11 mouse cellular contexts compared by ENCODE assay signal in the genomic region with DNA sequence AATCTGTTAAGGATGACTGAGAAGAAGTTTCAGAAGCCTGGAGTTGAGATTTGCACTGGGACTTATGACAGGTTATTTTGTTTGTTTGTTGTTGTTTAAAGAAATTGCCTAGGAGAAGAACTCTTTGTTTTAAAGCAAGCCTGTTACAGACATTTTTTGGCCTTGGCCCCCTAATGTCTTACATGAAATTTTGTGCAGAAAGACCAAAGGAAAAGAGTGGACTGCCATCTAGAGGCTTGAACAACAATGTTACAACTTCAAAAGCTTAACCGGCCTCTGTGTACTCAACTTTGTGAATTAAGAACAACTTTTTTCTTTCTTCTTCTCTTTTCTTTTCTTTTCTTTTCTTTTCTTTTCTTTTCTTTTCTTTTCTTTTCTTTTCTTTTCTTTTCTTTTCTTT. TPM values are rescaled to one million over a fixed set of nuclear protein-coding genes. Genes with fewer than 3 reads are reported as not detected.
A peak's percentile ranks its signal among the peaks of the same experiment; 100 is the strongest.
DNase-seq lines count a peak whose midpoint lies in the region; ATAC-seq and TF ChIP-seq lines count a peak whose summit lies in the region.
"Had no signal": no experiment of that assay in that cellular context is flagged by ENCODE, and none has a peak within 500 bp of the region (broad histone marks: within the 10 kb centered on the region; RNA-seq: fewer than 3 reads in every experiment).

No protein-coding gene starts in this region.

- peaks cover 8% of the 10 kb centered on the region; the same call in 1 of the 2 replicates for H3K36me3 ChIP-seq in lung, postnatal 0 days (ENCODE audit: insufficient read depth, low read length)
- H3K36me3 ChIP-seq in intestine, embryonic 15.5 days, result peaks cover 6% of the 10 kb centered on the region; the same call in 1 of the 2 replicates

- no peak for DNase-seq in gastrocnemius, adult 2 months
- DNase-seq in gastrocnemius, postnatal 4 days (ENCODE audit: low spot score in 2 of 2), result no peak
- peak; percentile 86 for DNase-seq in lung, postnatal 0 days (ENCODE audit: low spot score)
- no peak for DNase-seq in lung, adult 2 months
- DNase-seq in adipocyte (ENCODE audit: low spot score), result peak; percentile 75
- DNase-seq in retina, adult 2 months (ENCODE audit: low read depth, low spot score), result peak; percentile 22
- no peak for DNase-seq in adrenal gland, adult 8-10 months
- DNase-seq: thymus, adult 2 months had no signal

- no peak overlapping the region for H3K27ac ChIP-seq in gastrocnemius, adult 2 months
- H3K27ac ChIP-seq in lung, postnatal 0 days (ENCODE audit: low read length), result no peak overlapping the region
- H3K27ac ChIP-seq in intestine, embryonic 15.5 days, result no peak overlapping the region

- intact Hi-C loops in gastrocnemius, adult 2 months (cut with DNase I), result loop anchor here (1.0 to 5.0 kb wide), 2 partner anchors 56 to 188 kb away; no protein-coding TSS in a partner anchor

- H3K4me1 ChIP-seq in lung, postnatal 0 days (ENCODE audit: insufficient read depth, low read depth, low read length), result no peaks in the 10 kb centered on the region
- H3K4me1 ChIP-seq in lung, adult 2 months (ENCODE audit: control insufficient read depth, insufficient read depth, low read length), result 0 out of 2 replicates have a peak, but pooled peaks cover 5% of the 10 kb centered on the region
- 0 out of 2 replicates have a peak, but pooled peaks cover 3% of the 10 kb centered on the region for H3K4me1 ChIP-seq in intestine, embryonic 15.5 days (replicated peaks)

- H3K9ac ChIP-seq in lung, postnatal 0 days (replicated peaks; ENCODE audit: low read depth), result no peak overlapping the region
- H3K9ac ChIP-seq in intestine, embryonic 15.5 days, result no peak overlapping the region

- H3K4me2 ChIP-seq in lung, postnatal 0 days (replicated peaks; ENCODE audit: low read depth, low read length), result no peak overlapping the region
- H3K4me2 ChIP-seq in intestine, embryonic 15.5 days (replicated peaks), result no peak overlapping the region

- TF ChIP-seq EP300 in lung, postnatal 0 days (IDR thresholded peaks at IDR 0.05), result 0 out of 2 replicates have a peak, but pooled peaks have one; percentile 23

- TF ChIP-seq POLR2A in lung, adult 2 months (IDR thresholded peaks at IDR 0.05; ENCODE audit: borderline replicate concordance, extremely low read depth, low read depth, low read length), result no peak

- ATAC-seq in lung, postnatal 0 days, result peak; percentile 40; the same call in 1 of the 2 replicates
- ATAC-seq in intestine, embryonic 15.5 days, result no peak
- ATAC-seq: forebrain, embryonic 16.5 days had no signal

- 16% methylated on average over 1 of the region's 1 CpGs for WGBS in lung, postnatal 0 days
- WGBS in lung, adult 2 months, result 18% methylated on average over 1 of the region's 1 CpGs
- 23% methylated on average over 1 of the region's 1 CpGs for WGBS in intestine, embryonic 15.5 days

- H3K4me3 ChIP-seq in gastrocnemius, adult 2 months, result no peak overlapping the region
- no peak overlapping the region for H3K4me3 ChIP-seq in lung, postnatal 0 days (ENCODE audit: low read depth, low read length)
- no peak overlapping the region for H3K4me3 ChIP-seq in lung, adult 2 months (replicated peaks; ENCODE audit: extremely low read depth, low read depth, low read length)
- H3K4me3 ChIP-seq in intestine, embryonic 15.5 days (replicated peaks), result no peak overlapping the region

- no peaks in the 10 kb centered on the region for H3K9me3 ChIP-seq in lung, postnatal 0 days (ENCODE audit: low read length)
- no peaks in the 10 kb centered on the region for H3K9me3 ChIP-seq in intestine, embryonic 15.5 days

- peak; percentile 73 for TF ChIP-seq CTCF in gastrocnemius, adult 2 months (IDR thresholded peaks at IDR 0.05)
- TF ChIP-seq CTCF in lung, postnatal 0 days (IDR thresholded peaks at IDR 0.05), result peak; percentile 73
- no peak for TF ChIP-seq CTCF in lung, adult 2 months (IDR thresholded peaks at IDR 0.05; ENCODE audit: insufficient read depth, low read length)

- no peaks in the 10 kb centered on the region for H3K27me3 ChIP-seq in lung, postnatal 0 days (replicated peaks; ENCODE audit: insufficient read depth, low read length)
- no peaks in the 10 kb centered on the region for H3K27me3 ChIP-seq in intestine, embryonic 15.5 days (replicated peaks)

RNA-seq across cellular contexts. Expression of gene Apoa1, which starts 36.7 kb away (rescaled TPM):
- not detected for total RNA-seq in gastrocnemius, adult 2 months (2021)
- total RNA-seq in gastrocnemius, postnatal 4 days (2021), result 10 to 100 TPM in 1 of 2 experiments, 1 to 10 TPM in 1; 4.0 to 31.8 TPM
- polyA plus RNA-seq in lung, postnatal 0 days (2015; fragmentation: Nextera tagmentation; extraction: Ambion mirVana), result 2.2 and 3.7 TPM in 2 replicates
- polyA plus RNA-seq in lung, adult 2 months (2012; rRNA removed), result 2.0 and 3.2 TPM in 2 replicates
- 1 to 10 TPM in 3 of 4 experiments, not detected in 1; 1.2 to 3.5 (median 1.5) TPM for total RNA-seq in adrenal gland, adult 8-10 months (2022)
- 1,502 and 1,827 TPM in 2 replicates for polyA plus RNA-seq in intestine, embryonic 15.5 days (2015; fragmentation: Nextera tagmentation; extraction: Ambion mirVana)

RNA-seq across cellular contexts. Expression of gene Apoc3, which starts 43.8 kb away (rescaled TPM):
- not detected for total RNA-seq in gastrocnemius, adult 2 months (2021)
- total RNA-seq in gastrocnemius, postnatal 4 days (2021), result not detected
- not detected in 2 replicates for polyA plus RNA-seq in lung, postnatal 0 days (2015; fragmentation: Nextera tagmentation; extraction: Ambion mirVana)
- polyA plus RNA-seq in lung, adult 2 months (2012; rRNA removed), result 1.8 and 2.6 TPM in 2 replicates
- 1 to 10 TPM in 3 of 4 experiments, not detected in 1; 1.5 to 4.7 (median 4.2) TPM for total RNA-seq in adrenal gland, adult 8-10 months (2022)
- 247 and 325 TPM in 2 replicates for polyA plus RNA-seq in intestine, embryonic 15.5 days (2015; fragmentation: Nextera tagmentation; extraction: Ambion mirVana)
- polyA plus RNA-seq: forebrain, embryonic 16.5 days had no signal

RNA-seq across cellular contexts. Expression of gene Apoa4, which starts 48.9 kb away (rescaled TPM):
- not detected for total RNA-seq in gastrocnemius, adult 2 months (2021)
- total RNA-seq in gastrocnemius, postnatal 4 days (2021), result under 1 TPM in 1 of 2 experiments, not detected in 1; 0.15 TPM
- 0.06 TPM in 1 of 2 replicates, not detected in the other for polyA plus RNA-seq in lung, postnatal 0 days (2015; fragmentation: Nextera tagmentation; extraction: Ambion mirVana)
- 0.09 and 0.30 TPM in 2 replicates for polyA plus RNA-seq in lung, adult 2 months (2012; rRNA removed)
- total RNA-seq in adrenal gland, adult 8-10 months (2022), result under 1 TPM in 1 of 4 experiments, not detected in 3; 0.16 TPM
- 576 and 837 TPM in 2 replicates for polyA plus RNA-seq in intestine, embryonic 15.5 days (2015; fragmentation: Nextera tagmentation; extraction: Ambion mirVana)
- total RNA-seq: layer of hippocampus, adult 18-20 months had no signal
- polyA plus RNA-seq: forebrain, embryonic 16.5 days had no signal

Comparison
In these comparisons a context has a peak if more than half of its experiments do, and no peak if none do; other contexts are left out.
1. DNase-seq: peak in lung, postnatal 0 days (single experiment), adipocyte (single experiment) and retina, adult 2 months (single experiment); none in gastrocnemius, adult 2 months (single experiment), gastrocnemius, postnatal 4 days (0 of 2), lung, adult 2 months (single experiment) and adrenal gland, adult 8-10 months (single experiment).